Mouse (Mus musculus): ENCODE data around the gene Prkar1b.

DNA sequence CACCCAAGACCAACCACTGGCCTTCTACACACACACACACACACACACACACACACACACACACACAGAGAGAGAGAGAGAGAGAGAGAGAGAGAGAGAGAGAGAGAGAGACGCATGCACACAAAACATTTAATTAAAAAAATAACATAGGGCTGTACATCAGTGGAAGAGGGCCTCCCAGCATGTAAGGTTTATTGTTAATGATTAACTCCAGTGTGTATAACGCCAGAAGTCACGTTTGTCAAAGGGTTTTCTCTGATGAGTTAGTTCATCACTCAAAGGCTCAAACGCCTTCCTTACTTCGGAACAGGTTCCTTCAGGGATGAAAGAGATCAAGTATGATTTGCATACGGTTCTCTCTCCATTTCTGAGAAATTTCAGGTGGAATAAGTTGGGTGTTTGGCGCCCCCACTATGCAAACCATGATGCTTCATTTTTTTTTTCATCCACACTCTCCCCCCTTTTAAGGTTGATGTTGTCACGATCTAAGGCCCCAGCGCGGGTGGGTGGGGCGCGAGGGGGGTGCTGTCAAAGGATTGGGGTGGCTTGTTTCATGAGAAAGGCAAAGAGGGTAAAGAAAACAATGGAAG is 21.2 kb downstream of the Prkar1b start:
- TF ChIP-seq CTCF (IDR thresholded peaks at IDR 0.05; ENCODE audit: low read depth) = no peak
- no peak for TF ChIP-seq EP300 (optimal IDR thresholded peaks at IDR 0.05)

Data from stomach, postnatal 0 days (tissue).